Mouse (Mus musculus): ENCODE measurements at regions not wholly inside any gene's neighbourhood (a gene's known extent, or its start where the extent isn't known, plus 50 kb on each side); places are given as distances from the start of the nearest gene placed in this dataset.
A peak's percentile ranks its signal among the peaks of the same experiment; 100 is the strongest.

- DNase-seq (ENCODE audit: low read depth, low spot score) = no peak
Measured at GRCm38 (mm10) chr3:39925436-39925835, 605.6 kb upstream of the Intu start.

GRCm38 (mm10) chr3:39928421-39928820 lies 602.7 kb upstream of the Intu start:
- no peak for DNase-seq (ENCODE audit: low read depth, low spot score)

GRCm38 (mm10) chr3:39933372-39933771 lies 597.7 kb upstream of the Intu start:
- DNase-seq (ENCODE audit: low read depth, low spot score) = no peak

GRCm38 (mm10) chr3:39937719-39938278 lies 593.3 kb upstream of the Intu start:
- no peak for DNase-seq (ENCODE audit: low read depth, low spot score)

GRCm38 (mm10) chr3:39944581-39944980 lies 586.5 kb upstream of the Intu start:
- DNase-seq (ENCODE audit: low read depth, low spot score) = no peak

- no peak for DNase-seq (ENCODE audit: low read depth, low spot score)
Measured at GRCm38 (mm10) chr3:39952103-39952502, 579.0 kb upstream of the Intu start.

GRCm38 (mm10) chr3:39952556-39952955 lies 578.5 kb upstream of the Intu start:
- no peak for DNase-seq (ENCODE audit: low read depth, low spot score)

- DNase-seq (ENCODE audit: low read depth, low spot score) = no peak
Measured at GRCm38 (mm10) chr3:39961836-39962640, 569.0 kb upstream of the Intu start.

GRCm38 (mm10) chr3:39965431-39965830 lies 565.7 kb upstream of the Intu start:
- no peak for DNase-seq (ENCODE audit: low read depth, low spot score)

GRCm38 (mm10) chr3:39966390-39966789 lies 564.7 kb upstream of the Intu start:
- no peak for DNase-seq (ENCODE audit: low read depth, low spot score)

GRCm38 (mm10) chr3:39976937-39977336 lies 554.1 kb upstream of the Intu start:
- DNase-seq (ENCODE audit: low read depth, low spot score) = no peak

- DNase-seq (ENCODE audit: low read depth, low spot score) = peak; percentile 59
Measured at GRCm38 (mm10) chr3:39978916-39979679, 552.0 kb upstream of the Intu start.

GRCm38 (mm10) chr3:39982656-39983055 lies 548.4 kb upstream of the Intu start:
- DNase-seq (ENCODE audit: low read depth, low spot score) = no peak

- no peak for DNase-seq (ENCODE audit: low read depth, low spot score)
Measured at GRCm38 (mm10) chr3:39987710-39988109, 543.4 kb upstream of the Intu start.

- DNase-seq (ENCODE audit: low read depth, low spot score) = peak; percentile 21
Measured at GRCm38 (mm10) chr3:39998628-39999027, 532.5 kb upstream of the Intu start.

- DNase-seq (ENCODE audit: low read depth, low spot score) = no peak
Measured at GRCm38 (mm10) chr3:39999846-40000245, 531.2 kb upstream of the Intu start.

- no peak for DNase-seq (ENCODE audit: low read depth, low spot score)
Measured at GRCm38 (mm10) chr3:40002838-40003237, 528.2 kb upstream of the Intu start.

GRCm38 (mm10) chr3:40010051-40010450 lies 521.0 kb upstream of the Intu start:
- DNase-seq (ENCODE audit: low read depth, low spot score) = no peak

- DNase-seq (ENCODE audit: low read depth, low spot score) = no peak
Measured at GRCm38 (mm10) chr3:40021682-40022081, 509.4 kb upstream of the Intu start.

- DNase-seq (ENCODE audit: low read depth, low spot score) = no peak
Measured at GRCm38 (mm10) chr3:40027713-40028112, 503.4 kb upstream of the Intu start.

- no peak for DNase-seq (ENCODE audit: low read depth, low spot score)
Measured at GRCm38 (mm10) chr3:40036177-40036576, 494.9 kb upstream of the Intu start.

- no peak for DNase-seq (ENCODE audit: low read depth, low spot score)
Measured at GRCm38 (mm10) chr3:40049721-40050120, 481.4 kb upstream of the Intu start.

- DNase-seq (ENCODE audit: low read depth, low spot score) = no peak
Measured at GRCm38 (mm10) chr3:40058281-40058680, 472.8 kb upstream of the Intu start.
